Mouse (Mus musculus): Measurements from ENCODE around the gene Ssh3.

- TF ChIP-seq CTCF (IDR thresholded peaks at IDR 0.05; ENCODE audit: insufficient read depth, low read length) (no peak), POLR2A (IDR thresholded peaks at IDR 0.05; ENCODE audit: borderline replicate concordance, extremely low read depth, low read depth, low read length) (no peak)
These were observed 42.2 kb downstream of the Ssh3 start for GRCm38 (mm10) chr19:4226779-4227178.
